Mouse (Mus musculus) kidney, postnatal 25 days (tissue): ENCODE results near the gene Bpi.
A peak's percentile ranks its signal among the peaks of the same experiment; 100 is the strongest.

ENCODE experiments used
- DNase-seq, 2 experiments: peaks; one replicate each; pipeline ENCODE4 v3.0.0; 2021; ENCODE audit warnings: mixed read lengths in 2 of 2

Gene Bpi

GRCm38 (mm10) chr2:158242170-158242896 lies 15.6 kb upstream of the Bpi start:
- no peak for DNase-seq

DNA sequence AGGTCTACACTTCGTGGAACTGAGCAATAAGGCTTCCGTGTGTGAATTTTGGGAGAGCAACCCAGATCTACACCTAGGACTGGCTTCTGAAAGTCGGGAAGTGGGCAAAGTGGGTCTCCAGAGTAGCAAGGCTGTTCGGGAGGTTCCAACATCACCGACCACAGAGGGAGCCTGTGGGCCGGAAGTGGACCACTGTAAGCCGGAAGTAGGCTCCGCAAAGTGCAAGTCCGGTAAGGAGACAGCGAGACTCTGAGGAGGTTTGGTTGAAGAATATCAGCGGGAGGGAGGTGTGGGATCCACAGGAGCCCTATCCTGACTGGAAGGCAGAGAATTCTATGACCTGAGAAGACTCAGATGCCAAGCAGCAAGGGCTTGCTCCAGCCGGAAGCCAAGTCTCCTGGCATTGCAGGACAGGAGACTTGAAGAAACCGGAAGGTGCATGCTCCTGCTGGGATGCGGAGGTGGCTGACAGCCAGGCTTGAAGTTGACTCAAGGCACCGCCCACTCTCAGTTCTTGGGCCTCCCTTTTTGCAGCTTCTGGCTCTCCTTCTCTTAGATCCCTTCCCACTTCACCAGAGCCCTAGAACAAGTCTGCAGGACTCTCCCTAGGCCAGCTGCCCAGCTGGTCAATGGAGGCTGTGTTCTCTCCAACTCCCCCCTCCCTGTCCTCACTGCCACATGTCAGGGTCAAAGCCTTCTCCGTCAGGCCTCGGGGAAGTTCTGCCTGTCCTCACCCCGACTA lies 14.6 kb upstream of the Bpi start:
- DNase-seq, result peak in 1 of 2 experiments; percentile 16

GRCm38 (mm10) chr2:158245072-158245817 lies 12.6 kb upstream of the Bpi start:
- no peak for DNase-seq

DNA sequence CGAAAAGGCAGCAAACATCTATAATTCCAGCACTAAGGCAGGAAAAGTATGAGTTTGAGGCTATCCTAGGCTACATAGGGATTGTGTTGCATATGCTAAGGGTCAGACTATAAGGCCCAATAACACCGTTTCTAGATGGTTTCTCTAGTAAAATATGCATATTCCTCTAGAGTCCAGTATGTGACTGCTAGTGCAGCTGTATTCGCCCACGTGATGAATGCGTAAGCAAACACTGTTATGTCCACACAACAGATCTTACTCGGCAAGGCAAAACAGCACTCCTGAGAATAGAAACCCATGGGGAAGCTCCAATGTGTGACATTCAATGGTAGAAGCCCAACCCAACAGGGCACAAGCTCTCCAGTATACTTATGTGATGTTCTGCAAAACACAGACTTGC lies 10.0 kb upstream of the Bpi start:
- no peak for DNase-seq

GRCm38 (mm10) chr2:158248318-158248717 lies 9.6 kb upstream of the Bpi start:
- DNase-seq, result peak; percentile 58 to 62

- no peak for DNase-seq
Measured at GRCm38 (mm10) chr2:158250558-158250957, 7.3 kb upstream of the Bpi start.

- no peak for DNase-seq
Measured at GRCm38 (mm10) chr2:158253806-158254205, 4.1 kb upstream of the Bpi start.

GRCm38 (mm10) chr2:158256894-158257293 lies 1.0 kb upstream of the Bpi start:
- DNase-seq, result no peak

DNA sequence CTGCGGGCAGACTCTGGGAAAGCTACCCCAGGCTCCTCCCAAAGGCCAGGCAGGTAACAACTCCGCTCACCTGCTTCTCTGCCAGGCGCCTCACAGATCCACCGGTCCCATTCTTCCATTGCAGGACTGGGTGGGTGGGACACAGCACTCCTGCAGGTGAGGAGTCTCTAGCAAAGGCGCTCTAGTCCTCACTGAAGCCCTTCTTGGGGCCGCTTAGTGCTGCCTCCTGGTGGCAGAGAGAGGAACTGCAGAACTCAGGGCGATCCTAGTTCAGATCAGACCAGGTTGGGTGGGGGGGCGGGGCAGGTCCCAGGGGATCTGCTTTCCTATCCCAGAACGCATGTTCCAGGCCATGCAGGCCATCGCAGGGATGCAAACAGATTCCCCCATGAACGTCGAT lies 887 bp downstream of the Bpi start:
- peak; percentile 74 to 75 for DNase-seq

DNA sequence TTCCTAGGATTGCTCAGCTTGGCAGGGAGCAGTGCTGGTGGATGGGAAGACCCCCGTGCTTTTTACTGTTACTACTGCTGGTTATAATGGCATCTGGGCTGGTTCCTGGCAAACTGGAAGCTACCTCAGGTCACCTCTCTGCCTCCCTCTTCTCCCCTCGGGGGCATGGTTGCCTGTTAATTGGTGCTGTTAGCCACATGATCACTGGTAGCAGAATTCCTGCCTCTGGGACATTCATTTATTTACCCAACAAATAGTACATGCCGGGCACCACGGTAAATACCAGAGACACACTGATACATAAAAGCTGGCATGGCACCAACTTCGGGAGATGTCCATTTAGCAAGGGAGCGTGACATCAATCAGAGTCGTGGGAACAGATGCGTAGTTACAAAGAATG lies 1.6 kb downstream of the Bpi start:
- no peak for DNase-seq

DNA sequence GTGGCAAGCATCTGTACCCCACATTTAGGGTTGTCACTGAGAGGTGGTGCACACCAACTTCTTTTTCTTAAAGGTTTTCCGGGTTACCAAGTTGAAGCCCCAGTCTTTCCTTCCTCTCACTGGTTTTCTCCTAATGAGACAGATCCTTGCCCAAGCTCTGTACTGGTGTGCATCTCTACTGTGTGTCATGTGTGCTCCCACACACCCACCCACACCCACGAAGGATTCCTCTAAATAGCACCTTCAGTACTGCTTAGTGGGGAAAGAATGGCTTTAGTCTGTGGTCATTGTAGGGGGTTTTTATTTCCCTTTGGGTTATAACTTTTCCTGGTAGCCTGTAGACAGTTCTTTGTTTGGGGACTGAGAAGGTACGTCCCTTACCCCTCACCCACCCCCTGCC lies 7.0 kb downstream of the Bpi start:
- DNase-seq, result no peak

- DNase-seq, result no peak
Measured at GRCm38 (mm10) chr2:158270017-158270416, 12.1 kb downstream of the Bpi start.

DNA sequence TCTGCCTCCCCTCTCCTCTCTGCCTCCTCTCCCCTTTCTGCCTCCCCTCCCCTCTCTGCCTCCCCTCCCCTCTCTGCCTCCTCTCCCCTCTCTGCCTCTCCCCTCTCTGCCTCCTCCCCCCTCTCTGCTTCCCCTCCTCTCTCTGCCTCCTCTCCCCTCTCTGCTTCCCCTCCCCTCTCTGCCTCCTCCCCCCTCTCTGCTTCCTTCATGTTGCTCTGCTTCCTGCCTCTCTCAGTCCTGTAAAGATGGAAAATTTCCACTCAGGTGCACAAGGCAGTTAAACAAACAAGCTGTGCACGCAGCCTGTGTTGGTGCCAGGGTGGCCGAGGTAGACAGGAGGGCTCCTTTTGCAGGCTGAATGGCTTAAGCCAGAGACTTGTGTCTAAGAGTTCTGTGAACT lies 15.8 kb downstream of the Bpi start:
- DNase-seq, result peak in 1 of 2 experiments; percentile 27

GRCm38 (mm10) chr2:158275349-158275748 lies 17.5 kb downstream of the Bpi start:
- no peak for DNase-seq

GRCm38 (mm10) chr2:158275811-158276210 lies 17.9 kb downstream of the Bpi start:
- no peak for DNase-seq

DNA sequence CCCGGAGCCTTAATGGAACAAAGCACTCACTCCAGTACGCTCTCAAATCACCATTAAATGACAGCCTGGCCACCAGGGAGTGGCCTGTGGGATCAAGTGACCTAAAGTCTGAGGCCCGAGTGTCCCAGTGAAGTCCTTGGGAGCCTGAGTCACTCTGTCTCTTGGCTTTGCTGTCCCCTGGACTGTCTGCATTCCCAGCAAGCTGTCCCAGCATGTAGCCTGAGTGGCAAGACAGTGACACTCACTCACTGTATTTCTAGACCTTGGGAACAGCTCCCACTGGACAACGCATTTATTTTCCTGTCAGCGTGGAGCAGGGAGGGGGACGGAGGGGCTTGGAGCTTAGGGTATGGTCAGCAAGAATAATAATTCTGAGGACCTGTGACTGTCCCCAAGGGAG lies 18.6 kb downstream of the Bpi start:
- no peak for DNase-seq

DNA sequence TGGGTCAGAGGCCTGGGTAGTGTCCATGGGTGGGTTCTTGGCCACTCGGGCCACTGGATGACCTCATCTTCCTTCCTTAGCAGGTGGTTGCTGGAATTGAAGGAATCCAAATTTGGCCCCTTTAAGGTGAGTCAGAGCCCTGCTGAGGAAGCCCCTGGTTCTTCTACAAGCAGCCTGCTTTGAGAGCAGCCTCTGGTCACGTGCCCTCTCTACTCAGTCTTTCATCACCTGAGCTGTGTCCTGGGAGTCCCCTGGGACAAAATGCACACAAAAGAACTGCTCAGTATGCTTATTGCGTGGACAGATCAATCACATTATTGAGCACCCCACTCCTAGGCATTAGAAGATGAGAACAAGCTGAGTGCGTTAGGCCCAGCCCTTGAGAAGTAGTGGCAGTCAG lies 19.0 kb downstream of the Bpi start:
- peak in 1 of 2 experiments; percentile 28 for DNase-seq

- DNase-seq, result peak in 1 of 2 experiments; percentile 30
Measured at GRCm38 (mm10) chr2:158279656-158280055, 21.8 kb downstream of the Bpi start.

DNA sequence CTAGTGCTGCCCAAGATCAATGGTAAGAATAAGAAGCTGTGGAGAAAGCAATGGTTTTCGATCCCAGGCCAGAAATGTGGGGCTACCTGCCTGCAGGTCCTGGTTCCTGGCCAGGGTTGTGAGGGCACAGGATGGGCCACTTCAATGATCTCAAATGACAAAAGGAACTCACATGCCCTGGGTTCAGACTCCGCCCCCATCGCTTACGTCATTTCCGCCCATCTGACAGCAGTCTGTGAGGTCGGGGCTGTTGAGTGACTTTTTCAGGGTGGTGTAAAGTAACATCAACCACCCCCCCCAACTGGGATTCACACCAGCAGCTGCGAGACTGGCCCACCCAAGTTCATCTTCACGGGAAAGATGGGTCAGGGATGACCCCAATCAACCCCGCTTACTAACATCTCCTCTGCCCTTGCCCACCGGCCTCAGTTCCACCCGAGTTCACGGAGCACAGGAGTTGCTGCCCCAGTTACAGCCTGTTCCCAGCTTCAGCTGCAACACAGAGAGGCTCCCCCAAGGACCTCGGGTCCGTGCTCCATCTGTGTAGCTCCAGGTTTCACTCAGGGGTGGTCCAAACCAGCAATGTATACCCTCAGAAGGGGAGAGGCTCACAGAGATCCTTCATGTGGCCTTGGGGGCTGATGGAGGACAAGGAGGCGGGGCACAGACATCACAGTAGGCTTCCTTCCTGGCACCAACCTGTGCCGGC lies 23.8 kb downstream of the Bpi start:
- DNase-seq, result peak in 1 of 2 experiments; percentile 21

GRCm38 (mm10) chr2:158283136-158283535 lies 25.2 kb downstream of the Bpi start:
- DNase-seq, result peak in 1 of 2 experiments; percentile 27

DNA sequence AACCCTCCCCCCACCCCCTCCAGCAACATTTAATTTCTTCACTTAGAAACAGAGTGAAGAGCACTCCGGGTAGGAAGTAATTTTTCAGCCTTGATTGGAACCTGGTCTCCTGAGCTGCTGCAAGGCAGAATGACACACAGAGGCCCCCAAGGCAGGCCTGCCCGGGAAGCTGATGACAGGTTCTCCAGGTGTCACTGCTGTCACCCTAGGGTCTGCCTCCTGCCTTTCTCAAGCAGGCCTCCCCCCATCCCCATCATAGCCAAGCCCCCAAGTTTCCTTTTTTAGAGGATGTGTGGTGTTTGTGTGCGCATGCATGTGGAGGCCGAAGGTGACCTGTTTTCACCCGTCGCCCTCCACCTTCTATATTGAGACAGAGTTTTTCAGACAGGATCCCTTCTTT lies 25.9 kb downstream of the Bpi start:
- DNase-seq, result peak in 1 of 2 experiments; percentile 16

DNA sequence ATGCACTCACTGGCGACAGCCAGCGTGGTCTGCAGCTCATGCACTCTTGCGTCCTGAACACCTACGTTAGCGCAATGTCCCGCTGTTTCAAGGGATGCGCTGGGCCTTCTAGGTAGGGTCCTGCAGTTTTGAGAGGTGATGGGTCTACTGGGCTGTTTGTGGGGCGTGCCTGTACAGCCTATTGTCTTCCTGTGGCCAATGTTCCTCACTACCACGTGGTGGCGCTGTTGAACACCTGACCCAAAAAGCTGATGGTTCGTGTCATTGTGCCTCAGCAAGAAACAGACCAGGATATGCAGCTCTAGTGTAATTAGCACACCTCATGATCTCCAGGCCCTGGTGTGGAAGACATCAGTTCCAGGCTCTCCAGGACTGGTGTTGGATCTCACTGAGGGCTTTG lies 26.7 kb downstream of the Bpi start:
- peak; percentile 57 to 65 for DNase-seq

DNA sequence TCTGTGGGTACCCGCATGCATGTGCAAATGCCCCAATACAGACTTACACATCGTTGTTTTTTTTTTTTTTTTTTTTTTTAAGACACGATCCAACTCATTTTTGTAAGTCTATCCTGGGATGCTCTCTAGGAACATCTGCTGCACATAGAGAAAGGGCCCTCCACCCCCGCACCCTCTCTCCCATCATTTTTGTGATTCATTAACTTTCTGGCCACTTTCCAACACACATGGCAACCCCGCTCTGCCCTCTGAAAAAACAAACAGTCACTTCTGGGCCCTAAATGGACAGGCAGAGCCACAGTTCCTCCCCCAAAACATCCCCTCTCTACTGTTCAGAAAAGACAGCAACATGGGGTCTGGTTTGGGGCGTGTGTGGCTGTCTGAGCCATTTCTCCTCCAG lies 27.8 kb downstream of the Bpi start:
- peak in 1 of 2 experiments; percentile 25 for DNase-seq
